In the genomic region with DNA sequence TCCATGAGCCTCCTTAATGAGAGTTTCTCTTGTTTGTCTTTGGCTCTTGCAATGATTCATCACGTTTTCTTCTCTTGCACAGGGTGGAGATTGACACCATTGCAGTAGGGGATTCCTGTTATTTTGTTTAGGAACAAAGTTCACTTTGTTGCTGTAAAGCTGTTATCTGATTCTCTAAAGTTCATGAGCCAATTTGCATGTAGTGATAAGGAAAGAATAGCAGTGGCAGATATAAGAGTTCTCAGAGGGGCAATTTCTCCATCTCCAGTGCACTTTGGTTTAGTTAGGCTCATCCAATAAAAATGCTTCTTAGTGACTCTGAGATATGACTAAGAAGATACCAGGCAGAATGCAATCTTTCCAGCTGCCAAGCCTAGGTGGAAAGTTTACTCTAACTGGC, we compare ENCODE assay signal across 32 mouse cellular contexts.
"Had no signal": no experiment of that assay in that cellular context is flagged by ENCODE, and none has a peak within 500 bp of the region (broad histone marks: within the 10 kb centered on the region; RNA-seq: fewer than 3 reads in every experiment).

No protein-coding gene starts in this region.

- DNase-seq: heart, postnatal 10 days; heart, postnatal 14 days; heart, postnatal 36 days; heart, postnatal 4 days; kidney, adult 11 months; kidney, adult 18-20 months; kidney, adult 2 months; kidney, adult 9 months; kidney, postnatal 10 days; kidney, postnatal 14 days; kidney, postnatal 25 days; kidney, postnatal 36 days; kidney, postnatal 4 days; layer of hippocampus, adult 9-11 months; layer of hippocampus, postnatal 36 days had no signal

- H3K9me3 ChIP-seq: heart, embryonic 10.5 days; heart, embryonic 12.5 days; heart, embryonic 13.5 days; heart, embryonic 15.5 days; hindbrain, embryonic 10.5 days; hindbrain, embryonic 12.5 days; hindbrain, embryonic 13.5 days; hindbrain, embryonic 15.5 days; kidney, embryonic 15.5 days had no signal

- ATAC-seq: hindbrain, embryonic 16.5 days; hindbrain, postnatal 0 days; inflammation-experienced regulatory T-cells, adult 6 months had no signal

- H3K4me2 ChIP-seq: heart, embryonic 11.5 days; heart, embryonic 12.5 days; heart, embryonic 13.5 days; heart, embryonic 15.5 days; hindbrain, embryonic 12.5 days; hindbrain, embryonic 13.5 days; hindbrain, embryonic 14.5 days; hindbrain, embryonic 15.5 days; kidney, embryonic 15.5 days had no signal

- H3K36me3 ChIP-seq: heart, embryonic 10.5 days; heart, embryonic 12.5 days; heart, embryonic 13.5 days; heart, embryonic 15.5 days; hindbrain, embryonic 10.5 days; hindbrain, embryonic 12.5 days; hindbrain, embryonic 13.5 days; hindbrain, embryonic 15.5 days; kidney, embryonic 15.5 days had no signal

- H3K27me3 ChIP-seq: heart, embryonic 12.5 days; heart, embryonic 13.5 days; heart, embryonic 15.5 days; hindbrain, embryonic 12.5 days; hindbrain, embryonic 13.5 days; hindbrain, embryonic 15.5 days; kidney, embryonic 15.5 days had no signal

- H3K4me3 ChIP-seq: heart, embryonic 10.5 days; heart, embryonic 12.5 days; heart, embryonic 13.5 days; heart, embryonic 15.5 days; hindbrain, embryonic 10.5 days; hindbrain, embryonic 12.5 days; hindbrain, embryonic 13.5 days; hindbrain, embryonic 15.5 days; kidney, embryonic 15.5 days; layer of hippocampus, adult 2 months; left cerebral cortex, adult 2 months had no signal

- H3K27ac ChIP-seq: heart, embryonic 10.5 days; heart, embryonic 13.5 days; heart, embryonic 15.5 days; hindbrain, embryonic 10.5 days; hindbrain, embryonic 12.5 days; hindbrain, embryonic 13.5 days; hindbrain, embryonic 14.5 days; hindbrain, embryonic 15.5 days; hindbrain, postnatal 0 days; kidney, embryonic 15.5 days; kidney, postnatal 0 days; layer of hippocampus, adult 2 months; left cerebral cortex, adult 2 months had no signal

- H3K9ac ChIP-seq: heart, embryonic 12.5 days; heart, embryonic 13.5 days; heart, embryonic 15.5 days; hindbrain, embryonic 12.5 days; hindbrain, embryonic 13.5 days; hindbrain, embryonic 14.5 days; hindbrain, embryonic 15.5 days; kidney, embryonic 15.5 days had no signal

- H3K4me1 ChIP-seq: heart, embryonic 10.5 days; heart, embryonic 12.5 days; heart, embryonic 13.5 days; heart, embryonic 15.5 days; hindbrain, embryonic 10.5 days; hindbrain, embryonic 12.5 days; hindbrain, embryonic 13.5 days; hindbrain, embryonic 15.5 days; kidney, embryonic 15.5 days had no signal
